Mouse (Mus musculus): Measurements from ENCODE around the gene Lpar1.

- TF ChIP-seq CTCF (conservative IDR thresholded peaks at IDR 0.05; ENCODE audit: insufficient read depth, insufficient read length, low read depth, low read length) (no peak), POLR2A (IDR thresholded peaks at IDR 0.05; ENCODE audit: low read depth, low read length) (no peak)
Observed at GRCm38 (mm10) chr4:58554359-58554838, 701 bp upstream of the Lpar1 start.

All from kidney, adult 2 months (tissue).